Mouse (Mus musculus) G1E-ER4 (cell line): ENCODE results near the gene Prep. TPM values are rescaled to one million over a fixed set of nuclear protein-coding genes. Genes with fewer than 3 reads are reported as not detected.
A peak's percentile ranks its signal among the peaks of the same experiment; 100 is the strongest.

ENCODE experiments used
- GATA1 ChIP-seq: IDR thresholded peaks from one replicate; pipeline ENCODE4 v1.8.0; 2012; ENCODE audit warnings: low read length, inconsistent platforms
- polyA plus RNA-seq: library from polyadenylated mRNA; stranded (reverse); fragments of >175 nt; gene quantifications from 2 replicates; pipeline ENCODE4 v1.2.3, GENCODE M21; 2012

Gene Prep
- polyA plus RNA-seq, 1 experiment, result 19.2 TPM

GRCm38 (mm10) chr10:45069557-45069956, 2.6 kb downstream of the Prep start:
- TF ChIP-seq GATA1, result no peak

DNA sequence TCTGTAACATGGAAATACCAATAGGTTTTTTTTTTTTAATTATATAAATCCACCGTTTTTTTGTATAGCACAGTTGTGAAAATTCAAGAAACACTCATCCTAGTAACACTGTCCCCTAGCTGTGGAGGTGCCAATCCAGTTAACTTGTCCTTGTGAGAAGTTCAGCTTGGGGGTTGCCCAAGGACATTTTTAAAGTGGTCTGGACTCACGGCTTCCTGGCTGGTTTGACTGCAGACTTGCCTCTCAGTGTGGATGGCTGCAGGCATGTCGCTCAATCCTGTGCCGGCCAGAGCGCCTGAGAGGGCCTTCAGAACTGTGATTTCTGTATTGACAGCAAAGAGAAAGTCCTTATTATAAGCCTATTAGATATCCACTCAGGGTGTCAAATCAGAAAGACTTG, 3.4 kb downstream of the Prep start:
- TF ChIP-seq GATA1, result no peak

DNA sequence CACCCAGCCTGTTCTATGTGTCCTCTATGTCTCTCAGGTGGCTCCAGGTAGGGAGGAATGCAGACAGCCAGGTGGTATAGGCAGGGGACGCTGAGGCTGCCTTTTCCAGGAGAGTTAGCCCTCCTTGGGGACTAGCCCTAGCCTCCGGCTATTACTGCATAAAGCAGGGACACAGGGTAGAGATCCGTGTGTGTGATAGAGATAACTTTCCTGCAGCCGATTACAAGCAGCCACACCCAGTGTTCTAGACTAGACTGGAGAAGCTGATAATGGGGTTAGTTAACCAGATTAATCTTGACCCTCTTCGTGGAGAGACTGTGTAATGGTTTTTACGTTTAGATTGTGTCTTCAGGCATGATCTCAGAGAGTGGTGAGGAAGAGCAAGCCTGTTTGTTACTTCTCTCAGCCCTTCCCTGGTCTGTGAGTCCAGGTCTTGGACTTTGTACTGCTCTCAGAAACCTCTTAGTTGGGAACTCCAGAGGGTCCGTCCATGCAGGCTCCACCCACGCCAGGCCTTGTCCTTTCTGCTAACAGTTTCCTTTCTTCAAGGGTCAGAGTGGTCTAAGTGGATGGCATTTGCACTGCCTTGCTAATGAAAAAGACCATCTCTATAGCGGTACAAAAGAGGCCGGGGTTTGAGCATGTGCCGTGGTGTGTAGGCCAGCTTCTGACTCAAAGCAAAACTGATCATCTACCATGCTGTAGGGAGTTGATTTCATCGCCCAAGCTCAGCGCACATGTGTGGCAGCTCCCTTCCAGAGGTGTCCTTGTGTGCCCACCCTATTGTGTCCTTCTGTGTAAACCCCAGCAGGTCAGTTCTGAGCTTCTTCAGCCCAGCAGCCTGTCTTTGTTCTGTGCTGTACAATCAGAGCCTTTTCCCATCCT, 4.2 kb downstream of the Prep start:
- TF ChIP-seq GATA1, result peak; percentile 71

- no peak for TF ChIP-seq GATA1
Measured at GRCm38 (mm10) chr10:45072339-45072738, 5.3 kb downstream of the Prep start.

GRCm38 (mm10) chr10:45074543-45074942, 7.5 kb downstream of the Prep start:
- TF ChIP-seq GATA1, result no peak

- TF ChIP-seq GATA1, result no peak
Measured at GRCm38 (mm10) chr10:45075491-45076051, 8.6 kb downstream of the Prep start.

DNA sequence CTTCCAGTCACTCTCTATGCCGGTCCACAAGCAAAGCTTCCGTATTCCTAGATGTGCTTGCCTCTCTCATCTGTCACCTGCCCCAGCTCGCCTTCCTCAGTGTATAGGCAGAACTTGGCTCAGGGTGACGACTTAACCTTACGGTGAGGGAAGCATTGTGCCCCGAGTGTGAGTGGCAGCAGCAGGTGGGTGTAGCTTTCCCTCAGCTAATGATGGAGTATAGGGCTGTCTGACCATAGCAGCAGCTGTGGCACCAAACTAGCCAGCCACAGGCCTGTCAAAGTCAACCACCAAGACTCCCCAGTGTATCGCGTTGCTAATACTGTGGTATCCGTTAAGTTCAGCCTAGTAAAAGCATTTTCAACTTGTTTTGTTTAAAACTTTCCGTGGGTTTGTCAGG, 9.6 kb downstream of the Prep start:
- TF ChIP-seq GATA1, result no peak

DNA sequence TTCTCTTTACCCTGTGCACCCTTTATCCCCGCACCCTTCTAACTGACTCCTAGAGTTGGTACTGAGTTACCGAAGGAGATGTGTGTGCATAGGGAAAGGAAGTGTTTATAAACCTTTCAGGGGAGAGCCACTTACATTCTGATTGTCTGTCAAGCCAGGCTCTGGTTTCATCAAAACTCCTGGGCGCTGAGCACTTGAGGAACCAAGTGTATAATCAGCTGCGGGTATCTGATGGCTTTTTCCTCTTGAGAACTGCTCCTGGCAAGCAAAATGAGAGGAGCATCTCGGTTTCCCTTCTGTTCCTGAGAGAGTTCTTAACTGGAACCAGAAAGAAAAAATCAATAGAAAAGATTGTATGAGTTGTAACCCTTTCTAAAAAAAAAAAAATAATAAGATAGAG, 10.3 kb downstream of the Prep start:
- no peak for TF ChIP-seq GATA1

- no peak for TF ChIP-seq GATA1
Measured at GRCm38 (mm10) chr10:45079756-45080155, 12.8 kb downstream of the Prep start.

GRCm38 (mm10) chr10:45080490-45080889, 13.5 kb downstream of the Prep start:
- TF ChIP-seq GATA1, result no peak

DNA sequence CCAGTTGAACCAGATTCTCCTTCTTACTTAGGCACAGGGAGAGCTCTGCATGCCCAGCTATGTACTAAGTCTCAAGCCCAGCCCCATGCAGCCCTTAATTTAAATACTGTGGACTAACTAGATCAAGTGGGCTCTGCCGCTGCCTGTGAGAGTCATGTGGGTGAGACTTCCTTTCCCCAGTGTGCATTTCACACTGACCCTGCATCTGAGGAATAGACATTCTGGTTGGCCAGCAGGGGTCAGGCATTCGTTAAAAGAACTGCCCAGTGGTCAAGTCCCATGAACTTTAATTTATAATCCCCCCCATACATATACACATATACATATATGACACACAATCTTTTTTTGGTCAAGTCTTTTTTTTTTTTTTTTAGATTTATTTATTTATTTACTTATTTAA, 15.7 kb downstream of the Prep start:
- no peak for TF ChIP-seq GATA1

GRCm38 (mm10) chr10:45084471-45084870, 17.5 kb downstream of the Prep start:
- TF ChIP-seq GATA1, result no peak

GRCm38 (mm10) chr10:45085315-45085714, 18.3 kb downstream of the Prep start:
- TF ChIP-seq GATA1, result no peak

DNA sequence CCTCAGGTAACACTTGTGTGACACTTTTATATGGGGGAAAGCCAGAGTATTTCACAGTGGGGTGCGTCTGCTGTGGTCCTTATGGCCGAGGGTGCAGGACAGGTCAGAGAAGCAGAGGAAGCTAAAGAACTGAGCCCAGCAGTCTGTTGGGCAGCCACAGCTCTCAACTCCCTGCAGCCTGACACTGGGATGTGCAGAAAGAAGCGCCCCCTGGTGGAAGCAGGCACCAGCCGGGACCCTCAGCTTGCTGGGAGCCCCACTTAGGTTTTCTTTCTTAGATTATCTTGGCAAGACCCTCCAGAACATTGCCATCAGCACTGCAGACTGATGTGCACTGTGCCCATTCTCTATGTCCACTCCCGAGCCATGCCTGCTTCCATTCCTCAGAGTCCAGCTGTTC, 19.6 kb downstream of the Prep start:
- TF ChIP-seq GATA1, result no peak

GRCm38 (mm10) chr10:45091462-45092079, 24.6 kb downstream of the Prep start:
- no peak for TF ChIP-seq GATA1

- no peak for TF ChIP-seq GATA1
Measured at GRCm38 (mm10) chr10:45092080-45093056, 25.4 kb downstream of the Prep start.

- no peak for TF ChIP-seq GATA1
Measured at GRCm38 (mm10) chr10:45098751-45099150, 31.7 kb downstream of the Prep start.
